Mouse (Mus musculus) embryonic facial prominence, embryonic 11.5 days (tissue): ENCODE measurements around the gene Skap1. TPM values are rescaled to one million over a fixed set of nuclear protein-coding genes. Genes with fewer than 3 reads are reported as not detected.
"Not testable (repeated sequence)": the region's sequence is repeated elsewhere in the genome, so short reads cannot be mapped to it uniquely, and the experiment has no call there.

Source experiments
- ATAC-seq: fragments of 200-750 bp; cut with Nextera tagmentation; replicated peaks from 2 replicates; pipeline ENCODE4 v1.8.0; 2017; ENCODE audit warnings: low read depth; ENCODE audit not compliant: insufficient number of reproducible peaks, low FRiP score, low TSS enrichment
- DNase-seq: peaks from one replicate; pipeline ENCODE4 v3.0.0-alpha.2; 2015; ENCODE audit warnings: low spot score
- H3K27ac ChIP-seq: fragments of 300-500 bp; sonication (generic); replicated peaks from 2 replicates; pipeline ENCODE4 v1.5.1; 2014; ENCODE audit warnings: mild to moderate bottlenecking, low read depth, low read length, control low read depth
- H3K27me3 ChIP-seq: fragments of 300-500 bp; sonication (generic); 2 replicates; pipeline ENCODE4 v1.6.1; 2014; ENCODE audit warnings: mild to moderate bottlenecking, low read length, moderate library complexity, mixed read lengths; ENCODE audit not compliant: control insufficient read depth, insufficient read depth
- H3K36me3 ChIP-seq: fragments of 300-500 bp; sonication (generic); replicated peaks from 2 replicates; pipeline ENCODE4 v1.6.1; 2014; ENCODE audit warnings: low read depth, mild to moderate bottlenecking, low read length, moderate library complexity, mixed read lengths; ENCODE audit not compliant: control insufficient read depth, insufficient read depth
- H3K4me1 ChIP-seq: fragments of 300-500 bp; sonication (generic); 2 replicates; pipeline ENCODE4 v1.6.1; 2014; ENCODE audit warnings: low read length, mixed read lengths; ENCODE audit not compliant: control insufficient read depth, insufficient read depth
- H3K4me2 ChIP-seq: fragments of 300-500 bp; sonication (generic); 2 replicates; pipeline ENCODE4 v1.6.1; 2014; ENCODE audit warnings: low read depth, mild to moderate bottlenecking, control low read depth, low read length, moderate library complexity
- H3K4me3 ChIP-seq: fragments of 300-500 bp; sonication (generic); 2 replicates; pipeline ENCODE4 v1.5.1; 2014; ENCODE audit warnings: low read depth, low read length, control low read depth
- H3K9ac ChIP-seq: fragments of 300-500 bp; sonication (generic); replicated peaks from 2 replicates; pipeline ENCODE4 v1.6.1; 2014; ENCODE audit warnings: mild to moderate bottlenecking, control low read depth, low read length
- H3K9me3 ChIP-seq: fragments of 300-500 bp; sonication (generic); replicated peaks from 2 replicates; pipeline ENCODE4 v1.6.1; 2016; ENCODE audit warnings: mild to moderate bottlenecking, low read length, inconsistent platforms, mixed read lengths; ENCODE audit not compliant: control insufficient read depth
- WGBS: fragments of 180-500 bp; shearing (Covaris S2); extraction: QIAGEN DNeasy Blood & Tissue Kit; methylation state at CpG from one replicate; pipeline ENCODE4 v1.1.7; 2014; 5-methylcytosine and 5-hydroxymethylcytosine counted together
- polyA plus RNA-seq: library from polyadenylated mRNA; unstranded; fragments of >200 nt; fragmentation: Nextera tagmentation; extraction: Ambion mirVana; gene quantifications from 2 replicates; pipeline ENCODE4 v1.2.1, GENCODE M21; 2014

Gene Skap1
- polyA plus RNA-seq, 1 experiment from 2014 or later: 0.43 TPM

DNA sequence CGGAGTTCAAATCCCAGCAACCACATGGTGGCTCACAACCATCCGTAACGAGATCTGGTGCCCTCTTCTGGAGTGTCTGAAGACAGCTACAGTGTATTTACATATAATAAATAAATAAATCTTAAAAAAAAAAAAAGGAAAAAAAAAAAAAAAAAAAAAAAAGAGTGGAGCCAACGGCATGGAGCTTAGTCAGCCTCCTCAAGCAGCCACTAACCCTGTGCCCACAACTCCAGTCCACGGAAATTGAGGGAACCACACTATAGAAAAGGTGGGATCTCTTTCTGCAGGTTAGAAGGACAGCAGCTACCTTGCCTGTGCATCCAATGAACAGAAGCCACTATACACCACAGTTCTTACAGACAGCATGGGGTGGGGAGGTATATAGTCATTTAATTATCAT lies 250.8 kb downstream of the Skap1 start:
- H3K9me3 ChIP-seq, H3K4me3 ChIP-seq, H3K27me3 ChIP-seq, H3K9ac ChIP-seq, H3K4me1 ChIP-seq, DNase-seq, ATAC-seq, H3K4me2 ChIP-seq, H3K27ac ChIP-seq, H3K36me3 ChIP-seq: not testable (repeated sequence)
- 86% methylated on average over 3 of the region's 5 CpGs for WGBS

DNA sequence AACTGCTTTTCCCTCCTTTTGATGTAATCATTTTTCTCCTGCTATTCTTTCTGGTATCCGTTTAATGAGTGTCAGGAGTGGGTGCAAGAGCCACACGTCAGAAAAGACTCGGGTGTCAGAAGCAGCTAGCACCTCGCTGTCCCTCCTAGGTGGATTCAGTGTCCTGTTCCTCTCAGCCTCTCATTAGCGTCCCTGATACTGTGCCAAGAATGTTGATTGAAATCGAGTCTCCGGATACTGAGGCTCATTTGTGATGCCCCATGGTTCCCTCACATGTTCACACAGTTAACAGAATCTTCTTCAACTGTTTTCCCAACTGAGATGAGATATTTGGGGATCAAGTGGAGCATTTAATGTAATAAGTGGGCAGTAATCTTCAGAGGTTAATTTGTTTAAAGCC lies 254.2 kb downstream of the Skap1 start:
- H3K4me1 ChIP-seq: no peaks in the 10 kb centered on the region
- H3K27me3 ChIP-seq: no peaks in the 10 kb centered on the region
- no peak overlapping the region for H3K27ac ChIP-seq
- 72% methylated on average over 7 of the region's 7 CpGs for WGBS
- no peaks in the 10 kb centered on the region for H3K36me3 ChIP-seq
- H3K9ac ChIP-seq: no peak overlapping the region
- no peaks in the 10 kb centered on the region for H3K9me3 ChIP-seq
- ATAC-seq: no peak
- DNase-seq: no peak
- H3K4me3 ChIP-seq: no peak overlapping the region
- no peak overlapping the region for H3K4me2 ChIP-seq

DNA sequence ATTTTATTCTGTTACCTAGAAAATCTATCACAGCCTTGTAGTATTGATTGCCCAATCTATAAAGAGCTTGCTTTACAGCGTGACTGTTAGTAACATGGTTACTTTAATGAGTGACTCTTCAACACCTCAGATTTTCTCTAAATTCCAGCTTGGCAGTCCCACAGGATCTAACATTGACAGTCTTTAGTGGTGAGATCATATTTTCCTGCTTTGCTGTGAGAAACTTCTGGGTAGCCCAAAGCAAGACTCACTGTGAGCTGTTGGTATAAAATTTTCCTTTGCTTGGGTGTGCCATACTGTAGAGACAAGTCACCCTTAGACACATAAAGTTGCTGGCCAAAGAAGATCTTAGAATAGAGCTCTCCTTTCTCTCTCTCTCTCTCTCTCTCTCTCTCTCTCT lies 261.4 kb downstream of the Skap1 start:
- DNase-seq (no peak), ATAC-seq (no peak)
- no peaks in the 10 kb centered on the region for H3K27me3 ChIP-seq
- H3K4me1 ChIP-seq: no peaks in the 10 kb centered on the region
- no peak overlapping the region for H3K4me2 ChIP-seq
- no peaks in the 10 kb centered on the region for H3K9me3 ChIP-seq
- WGBS: 76% methylated on average over 1 of the region's 1 CpGs
- H3K4me3 ChIP-seq: no peak overlapping the region
- H3K9ac ChIP-seq: no peak overlapping the region
- no peak overlapping the region for H3K27ac ChIP-seq
- H3K36me3 ChIP-seq: no peaks in the 10 kb centered on the region

DNA sequence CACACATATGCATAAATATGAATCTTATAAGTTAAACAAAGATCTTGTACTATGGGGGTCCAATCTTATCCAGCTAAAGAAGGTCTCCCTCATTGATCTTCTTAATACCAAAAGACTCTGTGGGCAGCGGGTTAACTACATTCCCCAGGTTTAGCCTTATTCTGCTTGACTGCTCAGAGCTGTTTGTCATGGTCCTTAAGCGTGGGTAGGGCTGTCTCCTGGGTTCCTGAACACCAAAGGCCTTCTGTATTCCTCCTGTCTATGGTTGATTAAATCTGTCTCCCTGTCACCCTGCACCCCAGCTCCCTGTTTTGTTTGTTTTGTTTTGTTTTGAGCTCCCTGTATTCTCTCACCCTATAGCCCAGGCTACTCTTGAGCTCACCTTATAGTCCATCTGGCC lies 264.2 kb downstream of the Skap1 start:
- no peak overlapping the region for H3K4me3 ChIP-seq
- H3K36me3 ChIP-seq: no peaks in the 10 kb centered on the region
- no peaks in the 10 kb centered on the region for H3K27me3 ChIP-seq
- H3K9ac ChIP-seq: no peak overlapping the region
- WGBS: 62% methylated on average over 2 of the region's 2 CpGs
- no peak overlapping the region for H3K27ac ChIP-seq
- no peaks in the 10 kb centered on the region for H3K4me1 ChIP-seq
- ATAC-seq: no peak
- no peak overlapping the region for H3K4me2 ChIP-seq
- DNase-seq: no peak
- no peaks in the 10 kb centered on the region for H3K9me3 ChIP-seq

- Histone ChIP-seq H3K27me3 (no peaks in the 10 kb centered on the region), H3K9me3 (no peaks in the 10 kb centered on the region), H3K27ac (no peak overlapping the region), H3K36me3 (no peaks in the 10 kb centered on the region), H3K4me1 (no peaks in the 10 kb centered on the region), H3K4me3 (no peak overlapping the region), H3K4me2 (no peak overlapping the region), H3K9ac (no peak overlapping the region)
- DNase-seq (no peak), ATAC-seq (no peak)
- 55% methylated on average over 9 of the region's 9 CpGs for WGBS
Observed at GRCm38 (mm10) chr11:96729462-96729861, 265.1 kb downstream of the Skap1 start.

- Histone ChIP-seq H3K9me3 (no peaks in the 10 kb centered on the region), H3K27me3 (no peaks in the 10 kb centered on the region), H3K4me2 (no peak overlapping the region), H3K4me1 (no peaks in the 10 kb centered on the region), H3K27ac (no peak overlapping the region), H3K9ac (no peak overlapping the region), H3K36me3 (no peaks in the 10 kb centered on the region), H3K4me3 (no peak overlapping the region)
- DNase-seq (no peak), ATAC-seq (no peak)
- WGBS: 91% methylated on average over 5 of the region's 5 CpGs
Observed at GRCm38 (mm10) chr11:96730327-96730726, 265.9 kb downstream of the Skap1 start.

DNA sequence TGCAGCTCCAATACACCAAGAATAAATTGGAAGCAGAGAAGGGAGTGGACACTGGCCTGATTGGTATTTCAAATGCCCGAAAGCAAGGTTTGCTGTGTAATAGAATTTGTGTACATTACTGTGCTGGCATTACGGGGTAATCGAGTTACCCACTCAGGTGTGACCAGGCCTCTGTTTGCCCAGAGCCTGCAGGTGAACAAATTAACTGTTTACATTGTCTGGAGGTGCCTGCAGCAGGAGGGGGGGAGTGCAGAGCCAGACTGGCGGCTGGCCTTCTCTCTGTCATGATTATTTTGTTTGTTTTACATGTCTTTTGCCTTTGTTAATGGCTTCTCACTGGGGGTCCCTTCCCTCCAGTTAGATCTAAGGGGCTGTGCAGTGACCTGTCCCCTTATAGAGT lies 268.3 kb downstream of the Skap1 start:
- H3K27me3 ChIP-seq: no peaks in the 10 kb centered on the region; the same call in 1 of the 2 replicates
- H3K36me3 ChIP-seq: no peaks in the 10 kb centered on the region
- no peak overlapping the region for H3K4me3 ChIP-seq
- 38% methylated on average over 4 of the region's 4 CpGs for WGBS
- H3K4me1 ChIP-seq: no peaks in the 10 kb centered on the region
- no peak overlapping the region for H3K9ac ChIP-seq
- no peaks in the 10 kb centered on the region for H3K9me3 ChIP-seq
- H3K27ac ChIP-seq: no peak overlapping the region
- no peak for ATAC-seq
- DNase-seq: no peak
- no peak overlapping the region for H3K4me2 ChIP-seq

GRCm38 (mm10) chr11:96735908-96736307 lies 271.5 kb downstream of the Skap1 start:
- H3K9me3 ChIP-seq: no peaks in the 10 kb centered on the region
- H3K4me2 ChIP-seq: peak overlapping the region; percentile 30; the same call in 1 of the 2 replicates
- H3K27ac ChIP-seq: no peak overlapping the region
- H3K36me3 ChIP-seq: no peaks in the 10 kb centered on the region
- no peaks in the 10 kb centered on the region for H3K4me1 ChIP-seq
- ATAC-seq (0 out of 2 replicates have a peak, but pooled peaks have one; percentile 44), DNase-seq (peak; percentile 88)
- peak overlapping the region; percentile 9; the same call in 1 of the 2 replicates for H3K4me3 ChIP-seq
- H3K9ac ChIP-seq: peak overlapping the region; percentile 46
- H3K27me3 ChIP-seq: no peaks in the 10 kb centered on the region; the same call in 1 of the 2 replicates
- 1% methylated on average over 19 of the region's 19 CpGs for WGBS
